ENCODE assay signal across 9 mouse cellular contexts in the genomic region with DNA sequence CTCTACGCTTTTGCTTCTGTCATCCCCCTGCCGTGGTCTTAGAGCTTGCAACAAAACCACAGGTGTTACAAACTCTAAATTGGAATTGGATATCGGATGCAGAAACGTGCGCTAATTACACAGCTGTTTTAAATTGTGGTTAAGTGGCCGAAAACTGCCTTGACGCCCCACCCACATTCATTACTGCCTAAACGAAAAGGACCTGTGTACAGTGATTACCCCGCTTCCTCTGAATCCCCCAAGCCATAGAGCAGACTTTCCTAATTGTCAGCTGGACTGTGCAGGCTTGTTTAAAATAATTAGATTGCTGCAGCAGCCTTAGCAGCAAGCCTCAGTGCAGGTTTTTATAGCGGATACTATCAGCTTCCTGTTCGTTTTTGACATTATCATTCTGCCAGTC.
DNase-seq lines count a peak whose midpoint lies in the region; ATAC-seq and TF ChIP-seq lines count a peak whose summit lies in the region.
"Had no signal": no experiment of that assay in that cellular context is flagged by ENCODE, and none has a peak within 500 bp of the region (broad histone marks: within the 10 kb centered on the region; RNA-seq: fewer than 3 reads in every experiment).

No protein-coding gene starts in this region.

- no peak for TF ChIP-seq CTCF in cortical plate, adult 2 months (IDR thresholded peaks at IDR 0.05; ENCODE audit: extremely low read depth, insufficient read depth, low read length)
- TF ChIP-seq CTCF in forebrain, postnatal 0 days (IDR thresholded peaks at IDR 0.05; ENCODE audit: low read depth) = no peak

- H3K27ac ChIP-seq in kidney, embryonic 16.5 days (ENCODE audit: low read length) = no peak overlapping the region
- H3K27ac ChIP-seq in cortical plate, adult 2 months (ENCODE audit: insufficient read depth, low read length) = no peak overlapping the region
- no peak overlapping the region for H3K27ac ChIP-seq in forebrain, postnatal 0 days (ENCODE audit: low read depth, low read length)
- H3K27ac ChIP-seq in midbrain, embryonic 14.5 days (replicated peaks; ENCODE audit: low read depth, low read length) = peak overlapping the region; percentile 73

- H3K9ac ChIP-seq in kidney, embryonic 16.5 days (replicated peaks; ENCODE audit: low read length) = no peak overlapping the region
- peak overlapping the region; percentile 47 for H3K9ac ChIP-seq in forebrain, postnatal 0 days
- peak overlapping the region; percentile 30; the same call in 1 of the 2 replicates for H3K9ac ChIP-seq in midbrain, embryonic 14.5 days (replicated peaks; ENCODE audit: low read length)

- ATAC-seq in kidney, embryonic 16.5 days (ENCODE audit: low FRiP score, low TSS enrichment) = no peak
- ATAC-seq in forebrain, postnatal 0 days = peak; percentile 53; the same call in 1 of the 2 replicates
- 0 out of 2 replicates have a peak, but pooled peaks have one; percentile 44 for ATAC-seq in midbrain, embryonic 14.5 days (ENCODE audit: low FRiP score, low TSS enrichment)

- H3K4me1 ChIP-seq in kidney, embryonic 16.5 days (ENCODE audit: insufficient read depth, low read length) = no peaks in the 10 kb centered on the region
- H3K4me1 ChIP-seq in cortical plate, adult 2 months (ENCODE audit: control insufficient read depth, insufficient read depth, low read length) = no peaks in the 10 kb centered on the region
- peaks cover 4% of the 10 kb centered on the region; the same call in 1 of the 2 replicates for H3K4me1 ChIP-seq in forebrain, postnatal 0 days (ENCODE audit: insufficient read depth)
- peaks cover 14% of the 10 kb centered on the region; the same call in 1 of the 2 replicates for H3K4me1 ChIP-seq in midbrain, embryonic 14.5 days (ENCODE audit: control insufficient read depth, insufficient read depth, low read length)
- H3K4me1 ChIP-seq: megakaryocyte, embryonic 14.5 days had no signal

- no peak for DNase-seq in kidney, postnatal 36 days
- peak; percentile 39 for DNase-seq in forebrain, postnatal 0 days
- DNase-seq in midbrain, embryonic 14.5 days = peak; percentile 56
- DNase-seq in cerebellum, postnatal 4 days (ENCODE audit: low spot score in 2 of 2) = no peak
- no peak for DNase-seq in cerebellum, adult 9-10 months
- no peak for DNase-seq in ovary, postnatal 10 days (ENCODE audit: low spot score)

- H3K36me3 ChIP-seq in kidney, embryonic 16.5 days (ENCODE audit: insufficient read depth, low read length) = no peaks in the 10 kb centered on the region
- H3K36me3 ChIP-seq in forebrain, postnatal 0 days (ENCODE audit: insufficient read depth) = no peaks in the 10 kb centered on the region
- no peaks in the 10 kb centered on the region for H3K36me3 ChIP-seq in midbrain, embryonic 14.5 days (ENCODE audit: control insufficient read depth, insufficient read depth, low read length)

- 33% methylated on average over 11 of the region's 11 CpGs for WGBS in kidney, embryonic 16.5 days
- 6% methylated on average over 11 of the region's 11 CpGs for WGBS in forebrain, postnatal 0 days
- 41% methylated on average over 11 of the region's 11 CpGs for WGBS in midbrain, embryonic 14.5 days

- peak overlapping the region; percentile 4 for H3K4me3 ChIP-seq in kidney, embryonic 16.5 days (ENCODE audit: low read length)
- peak overlapping the region; percentile 57 for H3K4me3 ChIP-seq in cortical plate, adult 2 months (ENCODE audit: insufficient read depth, low read length)
- H3K4me3 ChIP-seq in forebrain, postnatal 0 days (ENCODE audit: low read depth, low read length) = peak overlapping the region; percentile 38
- peak overlapping the region; percentile 25 for H3K4me3 ChIP-seq in midbrain, embryonic 14.5 days (replicated peaks; ENCODE audit: low read depth, low read length)
- H3K4me3 ChIP-seq: megakaryocyte, embryonic 14.5 days had no signal

- H3K27me3 ChIP-seq in kidney, embryonic 16.5 days (ENCODE audit: insufficient read depth, low read length) = no peaks in the 10 kb centered on the region
- no peaks in the 10 kb centered on the region for H3K27me3 ChIP-seq in forebrain, postnatal 0 days (ENCODE audit: insufficient read depth, low read length)
- H3K27me3 ChIP-seq in midbrain, embryonic 14.5 days (ENCODE audit: control insufficient read depth, insufficient read depth, low read length) = no peaks in the 10 kb centered on the region
- H3K27me3 ChIP-seq: megakaryocyte, embryonic 14.5 days had no signal

- no peak for TF ChIP-seq POLR2A in cortical plate, adult 2 months (IDR thresholded peaks at IDR 0.05; ENCODE audit: extremely low read depth, insufficient read depth, low read length)

- H3K4me2 ChIP-seq in kidney, embryonic 16.5 days (replicated peaks; ENCODE audit: low read depth, low read length) = peak overlapping the region; percentile 44
- H3K4me2 ChIP-seq in forebrain, postnatal 0 days (ENCODE audit: low read depth) = peak overlapping the region; percentile 61
- peak overlapping the region; percentile 53 for H3K4me2 ChIP-seq in midbrain, embryonic 14.5 days (ENCODE audit: low read length)

- H3K9me3 ChIP-seq in kidney, embryonic 16.5 days (ENCODE audit: low read length) = no peaks in the 10 kb centered on the region
- no peaks in the 10 kb centered on the region; the same call in 1 of the 2 replicates for H3K9me3 ChIP-seq in forebrain, postnatal 0 days (ENCODE audit: low read length)
- no peaks in the 10 kb centered on the region for H3K9me3 ChIP-seq in midbrain, embryonic 14.5 days (ENCODE audit: control insufficient read depth, low read length)

Comparison
In these comparisons a context has a peak if more than half of its experiments do, and no peak if none do; other contexts are left out.
1. H3K4me3 ChIP-seq: peak in every context shown above with its lines; median percentile 57 in cortical plate, adult 2 months; 38 in forebrain, postnatal 0 days; 25 in midbrain, embryonic 14.5 days; 4 in kidney, embryonic 16.5 days.
2. DNase-seq: peak in forebrain, postnatal 0 days (single experiment) and midbrain, embryonic 14.5 days (single experiment); none in kidney, postnatal 36 days (0 of 2), cerebellum, postnatal 4 days (0 of 2), cerebellum, adult 9-10 months (single experiment) and ovary, postnatal 10 days (single experiment).
3. Peak in every context shown above with its lines, with median percentiles within 50 percentile points of each other: H3K4me2 ChIP-seq.